ENCODE assay signal across 9 mouse cellular contexts in the genomic region with DNA sequence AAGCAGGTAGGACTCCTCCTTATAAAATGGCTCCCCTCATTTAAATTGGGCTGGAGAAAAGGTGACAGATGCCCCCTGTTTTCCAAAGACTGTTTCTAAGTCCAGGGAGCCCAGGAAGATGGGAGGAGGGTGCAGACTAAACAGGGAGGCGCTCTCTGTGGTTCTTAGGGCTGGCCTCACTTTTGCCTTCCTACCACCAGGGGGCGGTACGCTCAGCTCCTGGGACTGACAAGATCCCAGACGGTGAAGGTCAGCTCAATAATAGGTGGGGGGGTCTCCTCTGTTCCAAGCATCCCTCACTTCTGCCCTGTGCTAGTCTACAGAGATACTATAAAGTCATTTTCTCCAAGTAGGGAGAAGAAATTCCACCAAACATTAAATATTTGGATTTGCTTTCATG. TPM values are rescaled to one million over a fixed set of nuclear protein-coding genes. Genes with fewer than 3 reads are reported as not detected.
A peak's percentile ranks its signal among the peaks of the same experiment; 100 is the strongest.
DNase-seq lines count a peak whose midpoint lies in the region; ATAC-seq and TF ChIP-seq lines count a peak whose summit lies in the region.
"Had no signal": no experiment of that assay in that cellular context is flagged by ENCODE, and none has a peak within 500 bp of the region (broad histone marks: within the 10 kb centered on the region; RNA-seq: fewer than 3 reads in every experiment).

No protein-coding gene starts in this region.

- H3K79me2 ChIP-seq in liver, adult 2 months (ENCODE audit: control insufficient read depth, insufficient read depth, low read length) = no peaks in the 10 kb centered on the region

- WGBS in cerebellum, adult 2 months = 13% methylated on average over 4 of the region's 4 CpGs
- WGBS in liver, adult 2 months = 9% methylated on average over 4 of the region's 4 CpGs

- H3K36me3 ChIP-seq in liver, adult 2 months (ENCODE audit: control insufficient read depth, insufficient read depth, low read length) = no peaks in the 10 kb centered on the region
- H3K36me3 ChIP-seq: neural tube, embryonic 13.5 days had no signal

- no peak overlapping the region for H3K27ac ChIP-seq in left cerebral cortex, adult 2 months
- no peak overlapping the region for H3K27ac ChIP-seq in cerebellum, adult 2 months (ENCODE audit: insufficient read depth, low read length)
- H3K27ac ChIP-seq in liver, adult 2 months (replicated peaks; ENCODE audit: insufficient read depth, low read depth, low read length) = no peak overlapping the region
- H3K27ac ChIP-seq: neural tube, embryonic 13.5 days had no signal

- TF ChIP-seq POLR2A in cerebellum, adult 2 months (IDR thresholded peaks at IDR 0.05; ENCODE audit: borderline replicate concordance, insufficient read depth, low read length) = no peak
- TF ChIP-seq POLR2A in liver, adult 2 months (IDR thresholded peaks at IDR 0.05; ENCODE audit: extremely low read depth, insufficient read depth, low read length) = no peak

- intact Hi-C loops in left cerebral cortex, adult 2 months (cut with DNase I) = loop anchor here (10.0 kb wide), 1 partner anchor 371 kb away; a partner anchor contains a TSS

- no peaks in the 10 kb centered on the region for H3K27me3 ChIP-seq in cerebellum, adult 2 months (ENCODE audit: control insufficient read depth, insufficient read depth, low read length)
- H3K27me3 ChIP-seq in liver, adult 2 months (ENCODE audit: control insufficient read depth, insufficient read depth, low read length) = no peaks in the 10 kb centered on the region

- H3K4me1 ChIP-seq in cerebellum, adult 2 months (ENCODE audit: control insufficient read depth, insufficient read depth, low read length) = no peaks in the 10 kb centered on the region
- H3K4me1 ChIP-seq in liver, adult 2 months (ENCODE audit: control insufficient read depth, insufficient read depth, low read length) = peaks cover 12% of the 10 kb centered on the region

- TF ChIP-seq CTCF in left cerebral cortex, adult 2 months (IDR thresholded peaks at IDR 0.05) = peak; percentile 88
- peak; percentile 80 for TF ChIP-seq CTCF in cerebellum, adult 2 months (IDR thresholded peaks at IDR 0.05; ENCODE audit: borderline replicate concordance, insufficient read depth, low read depth, low read length)
- TF ChIP-seq CTCF in liver, adult 2 months (IDR thresholded peaks at IDR 0.05; ENCODE audit: low read depth, low read length) = peak; percentile 93

- H3K4me3 ChIP-seq in left cerebral cortex, adult 2 months = no peak overlapping the region
- H3K4me3 ChIP-seq in cerebellum, adult 2 months (replicated peaks; ENCODE audit: insufficient read depth, low read depth, low read length) = no peak overlapping the region
- no peak overlapping the region for H3K4me3 ChIP-seq in liver, adult 2 months (ENCODE audit: insufficient read depth, low read depth, low read length)
- H3K4me3 ChIP-seq: neural tube, embryonic 13.5 days had no signal

- peak; percentile 36 to 41 for DNase-seq in left cerebral cortex, adult 2 months (ENCODE audit: extremely low spot score in 1 of 2, low spot score in 2 of 2)
- no peak for DNase-seq in left cerebral cortex, adult 11 months (ENCODE audit: low spot score)
- DNase-seq in Muller cell, postnatal 12 days (ENCODE audit: inconsistent ontology term) = peak; percentile 25
- peak; percentile 44 to 60 for DNase-seq in cerebellum, adult 2 months
- peak; percentile 64 for DNase-seq in gastrocnemius, postnatal 10 days
- peak; percentile 37 for DNase-seq in liver, adult 2 months (ENCODE audit: extremely low read depth, low read depth, low spot score)

- H3K9ac ChIP-seq in liver, adult 2 months (ENCODE audit: low read depth, low read length) = no peak overlapping the region
- H3K9ac ChIP-seq: neural tube, embryonic 13.5 days had no signal

- peak; percentile 50; the same call in 1 of the 2 replicates for ATAC-seq in neutrophil, adult 5-6 weeks (ENCODE audit: extremely low read depth, insufficient number of reproducible peaks, low FRiP score, poor library complexity, severe bottlenecking)
- ATAC-seq in erythroid progenitor cell, adult 5-6 weeks (replicated peaks; ENCODE audit: low FRiP score, poor library complexity, severe bottlenecking) = no peak; the same call in 1 of the 2 replicates

RNA-seq across cellular contexts. Expression of a gene that starts 10.5 kb away (rescaled TPM):
- total RNA-seq in left cerebral cortex, adult 2 months (2021) = under 1 TPM; 0.40 to 0.86 TPM
- 0.08 and 0.30 TPM in 2 replicates for polyA plus RNA-seq in cerebellum, adult 2 months (2012; rRNA removed)
- total RNA-seq in gastrocnemius, postnatal 10 days (2021) = not detected
- not detected in 2 replicates for total RNA-seq in liver, adult 2 months (2014; rRNA removed)
- not detected in 2 replicates for polyA plus RNA-seq in liver, adult 2 months (2012; rRNA removed)
- total RNA-seq in neutrophil, adult 5-6 weeks (2017) = not detected in 2 replicates
- total RNA-seq in erythroid progenitor cell, adult 5-6 weeks (2015; ENCODE audit: low replicate concordance) = not detected in 2 replicates
- not detected in 2 replicates for total RNA-seq in erythroid progenitor cell, adult 5-6 weeks (2017; ENCODE audit: low replicate concordance)
- polyA plus RNA-seq: neural tube, embryonic 13.5 days had no signal

RNA-seq across cellular contexts. Expression of a gene that starts 25.8 kb away (rescaled TPM):
- total RNA-seq in left cerebral cortex, adult 2 months (2021) = not detected
- polyA plus RNA-seq in cerebellum, adult 2 months (2012; rRNA removed) = not detected in 2 replicates
- total RNA-seq in gastrocnemius, postnatal 10 days (2021) = not detected
- not detected in 2 replicates for total RNA-seq in liver, adult 2 months (2014; rRNA removed)
- not detected in 2 replicates for polyA plus RNA-seq in liver, adult 2 months (2012; rRNA removed)
- total RNA-seq in neutrophil, adult 5-6 weeks (2017) = not detected in 2 replicates
- total RNA-seq in erythroid progenitor cell, adult 5-6 weeks (2015; ENCODE audit: low replicate concordance) = not detected in 2 replicates
- not detected in 2 replicates for total RNA-seq in erythroid progenitor cell, adult 5-6 weeks (2017; ENCODE audit: low replicate concordance)
- polyA plus RNA-seq: neural tube, embryonic 13.5 days had no signal

RNA-seq across cellular contexts. Expression of a gene that starts 26.2 kb away (rescaled TPM):
- 10 to 100 TPM; 65.9 to 69.0 TPM for total RNA-seq in left cerebral cortex, adult 2 months (2021)
- 93.6 and 97.3 TPM in 2 replicates for polyA plus RNA-seq in cerebellum, adult 2 months (2012; rRNA removed)
- total RNA-seq in gastrocnemius, postnatal 10 days (2021) = 10 to 100 TPM; 21.4 to 24.1 TPM
- total RNA-seq in liver, adult 2 months (2014; rRNA removed) = 6.0 and 7.7 TPM in 2 replicates
- polyA plus RNA-seq in liver, adult 2 months (2012; rRNA removed) = 17.7 and 23.8 TPM in 2 replicates
- 33.5 and 41.1 TPM in 2 replicates for total RNA-seq in neutrophil, adult 5-6 weeks (2017)
- 6.5 and 9.6 TPM in 2 replicates for total RNA-seq in erythroid progenitor cell, adult 5-6 weeks (2015; ENCODE audit: low replicate concordance)
- 2.6 and 4.8 TPM in 2 replicates for total RNA-seq in erythroid progenitor cell, adult 5-6 weeks (2017; ENCODE audit: low replicate concordance)

RNA-seq across cellular contexts. Expression of a gene that starts 50.4 kb away (rescaled TPM):
- total RNA-seq in left cerebral cortex, adult 2 months (2021) = under 1 TPM in 1 of 2 experiments, not detected in 1; 0.33 TPM
- not detected in 2 replicates for polyA plus RNA-seq in cerebellum, adult 2 months (2012; rRNA removed)
- total RNA-seq in gastrocnemius, postnatal 10 days (2021) = not detected
- total RNA-seq in liver, adult 2 months (2014; rRNA removed) = not detected in 2 replicates
- not detected in 2 replicates for polyA plus RNA-seq in liver, adult 2 months (2012; rRNA removed)
- total RNA-seq in neutrophil, adult 5-6 weeks (2017) = not detected in 2 replicates
- total RNA-seq in erythroid progenitor cell, adult 5-6 weeks (2015; ENCODE audit: low replicate concordance) = not detected in 2 replicates
- total RNA-seq in erythroid progenitor cell, adult 5-6 weeks (2017; ENCODE audit: low replicate concordance) = not detected in 2 replicates
- polyA plus RNA-seq: neural tube, embryonic 13.5 days had no signal
